Mouse (Mus musculus) intestine, embryonic 14.5 days (tissue): ENCODE data around the gene Scgn. TPM values are rescaled to one million over a fixed set of nuclear protein-coding genes. Genes with fewer than 3 reads are reported as not detected.

Experiments used
- ATAC-seq: fragments of 200-750 bp; cut with Nextera tagmentation; replicated peaks from 2 replicates; pipeline ENCODE4 v1.8.0; 2017; ENCODE audit warnings: low read depth, moderate number of reproducible peaks, moderate TSS enrichment, moderate library complexity; ENCODE audit not compliant: low FRiP score, low TSS enrichment
- DNase-seq: peaks from one replicate; pipeline ENCODE4 v3.0.0-alpha.2; 2018; ENCODE audit warnings: low spot score
- H3K27ac ChIP-seq: fragments of 300-500 bp; sonication (generic); 2 replicates; pipeline ENCODE4 v1.5.1; 2014; ENCODE audit warnings: low read depth, mild to moderate bottlenecking, control low read depth
- H3K27me3 ChIP-seq: fragments of 300-500 bp; sonication (generic); replicated peaks from 2 replicates; pipeline ENCODE4 v1.6.1; 2014; ENCODE audit warnings: low read length, control low read depth; ENCODE audit not compliant: control insufficient read depth, insufficient read depth
- H3K36me3 ChIP-seq: fragments of 300-500 bp; sonication (generic); 2 replicates; pipeline ENCODE4 v1.6.1; 2014; ENCODE audit warnings: low read length, control low read depth; ENCODE audit not compliant: control insufficient read depth, insufficient read depth
- H3K4me1 ChIP-seq: fragments of 300-500 bp; sonication (generic); replicated peaks from 2 replicates; pipeline ENCODE4 v1.6.1; 2014; ENCODE audit warnings: low read length, control low read depth, mixed read lengths; ENCODE audit not compliant: control insufficient read depth, insufficient read depth
- H3K4me2 ChIP-seq: fragments of 300-500 bp; sonication (generic); 2 replicates; pipeline ENCODE4 v1.6.1; 2014; ENCODE audit warnings: low read length
- H3K4me3 ChIP-seq: fragments of 300-500 bp; sonication (generic); 2 replicates; pipeline ENCODE4 v1.5.1; 2014; ENCODE audit warnings: low read depth, low read length, control low read depth, mixed read lengths
- H3K9ac ChIP-seq: fragments of 300-500 bp; sonication (generic); 2 replicates; pipeline ENCODE4 v1.6.1; 2014; ENCODE audit warnings: mild to moderate bottlenecking, low read length
- H3K9me3 ChIP-seq: fragments of 300-500 bp; sonication (generic); 2 replicates; pipeline ENCODE4 v1.6.1; 2016; ENCODE audit warnings: low read length, control low read depth; ENCODE audit not compliant: control insufficient read depth
- WGBS: fragments of 180-500 bp; shearing (Covaris S2); extraction: QIAGEN DNeasy Blood & Tissue Kit; methylation state at CpG from one replicate; pipeline ENCODE4 v1.1.7; 2014; 5-methylcytosine and 5-hydroxymethylcytosine counted together
- polyA plus RNA-seq: library from polyadenylated mRNA; unstranded; fragments of >200 nt; fragmentation: Nextera tagmentation; extraction: Ambion mirVana; gene quantifications from 2 replicates; pipeline ENCODE4 v1.2.1, GENCODE M21; 2014

The Scgn gene
- polyA plus RNA-seq, 1 experiment from 2014 or later, result 4.5 TPM

DNA sequence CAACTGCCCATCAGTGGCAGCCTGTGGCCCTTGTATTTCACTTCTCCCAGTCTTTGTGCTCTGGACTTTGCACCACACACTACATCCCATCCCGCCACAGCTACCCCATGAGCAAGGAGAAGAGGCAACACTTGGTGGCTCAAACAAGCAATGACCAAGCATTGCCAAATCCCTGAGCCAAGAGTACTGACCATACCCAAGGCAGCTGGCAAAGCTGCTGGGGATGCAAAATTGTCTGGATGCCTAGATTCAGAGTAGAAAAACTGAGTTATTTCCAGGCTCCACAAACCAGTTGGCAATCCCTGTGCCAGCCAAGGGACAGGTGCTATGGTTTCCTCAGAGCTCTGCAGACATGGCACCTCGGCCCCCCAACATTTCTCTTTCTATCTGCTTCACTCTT lies 10.1 kb upstream of the Scgn start:
- H3K4me2 ChIP-seq, result no peak overlapping the region
- no peaks in the 10 kb centered on the region for H3K36me3 ChIP-seq
- no peak for DNase-seq
- H3K4me1 ChIP-seq, result no peaks in the 10 kb centered on the region
- 79% methylated on average over 2 of the region's 2 CpGs for WGBS
- ATAC-seq, result no peak
- H3K9me3 ChIP-seq, result no peaks in the 10 kb centered on the region
- H3K27me3 ChIP-seq, result no peaks in the 10 kb centered on the region
- H3K9ac ChIP-seq, result no peak overlapping the region
- H3K27ac ChIP-seq, result no peak overlapping the region
- no peak overlapping the region for H3K4me3 ChIP-seq

DNA sequence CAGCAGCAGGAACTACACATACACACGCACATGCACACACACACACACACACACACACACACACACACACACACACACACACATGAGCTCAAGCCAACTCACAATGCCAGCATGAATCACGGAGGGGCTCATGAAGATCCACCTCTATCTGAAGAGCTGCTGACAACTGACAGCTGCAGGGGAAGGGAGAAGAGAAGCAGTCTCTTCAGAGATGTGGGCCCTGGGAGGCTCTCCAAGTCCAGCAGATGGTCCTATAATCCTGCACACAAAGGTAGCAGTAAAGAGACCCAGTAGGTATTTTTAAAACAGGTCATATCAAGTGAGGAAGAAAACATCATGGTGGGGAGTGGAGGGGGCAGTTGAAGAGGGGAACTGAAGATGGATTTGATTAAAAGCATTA lies 7.8 kb upstream of the Scgn start:
- Histone ChIP-seq H3K4me3 (no peak overlapping the region), H3K36me3 (no peaks in the 10 kb centered on the region), H3K9ac (no peak overlapping the region), H3K27me3 (peaks cover 3% of the 10 kb centered on the region; the same call in 1 of the 2 replicates), H3K4me2 (no peak overlapping the region), H3K27ac (no peak overlapping the region), H3K9me3 (no peaks in the 10 kb centered on the region), H3K4me1 (no peaks in the 10 kb centered on the region)
- WGBS, result 72% methylated on average over 2 of the region's 2 CpGs
- DNase-seq, result no peak
- no peak for ATAC-seq

GRCm38 (mm10) chr13:23994756-23995155 lies 3.7 kb upstream of the Scgn start:
- Histone ChIP-seq H3K9me3 (no peaks in the 10 kb centered on the region), H3K27me3 (peaks cover 28% of the 10 kb centered on the region), H3K9ac (no peak overlapping the region), H3K27ac (no peak overlapping the region), H3K4me2 (no peak overlapping the region), H3K4me3 (no peak overlapping the region), H3K4me1 (no peaks in the 10 kb centered on the region), H3K36me3 (no peaks in the 10 kb centered on the region)
- DNase-seq, result no peak
- WGBS, result 73% methylated on average over 3 of the region's 3 CpGs
- ATAC-seq, result no peak

DNA sequence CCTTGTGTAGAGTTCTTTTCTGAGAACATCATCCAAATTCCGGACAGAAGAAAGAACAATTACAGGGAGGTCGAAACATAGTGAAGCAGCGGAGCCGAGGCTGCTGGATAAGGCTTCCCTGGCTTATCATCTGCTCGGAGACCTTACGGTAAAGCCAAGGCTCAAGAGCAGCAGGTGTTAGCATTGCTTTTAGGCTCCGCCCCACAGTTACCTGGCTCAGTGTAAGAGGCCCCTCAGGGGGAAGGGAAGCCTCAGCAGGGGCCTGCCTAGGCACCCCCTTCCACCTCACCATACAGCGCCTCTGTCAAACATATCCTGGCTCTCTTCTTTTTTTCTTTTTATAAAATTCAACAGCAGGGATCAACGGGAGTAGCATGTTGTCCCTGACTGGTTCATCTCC lies 3.0 kb upstream of the Scgn start:
- DNase-seq (no peak), ATAC-seq (no peak)
- no peak overlapping the region for H3K4me3 ChIP-seq
- no peak overlapping the region for H3K9ac ChIP-seq
- H3K9me3 ChIP-seq, result no peaks in the 10 kb centered on the region
- H3K27me3 ChIP-seq, result peaks cover 28% of the 10 kb centered on the region
- no peaks in the 10 kb centered on the region for H3K4me1 ChIP-seq
- no peak overlapping the region for H3K27ac ChIP-seq
- no peaks in the 10 kb centered on the region for H3K36me3 ChIP-seq
- WGBS, result 13% methylated on average over 9 of the region's 9 CpGs
- H3K4me2 ChIP-seq, result no peak overlapping the region

DNA sequence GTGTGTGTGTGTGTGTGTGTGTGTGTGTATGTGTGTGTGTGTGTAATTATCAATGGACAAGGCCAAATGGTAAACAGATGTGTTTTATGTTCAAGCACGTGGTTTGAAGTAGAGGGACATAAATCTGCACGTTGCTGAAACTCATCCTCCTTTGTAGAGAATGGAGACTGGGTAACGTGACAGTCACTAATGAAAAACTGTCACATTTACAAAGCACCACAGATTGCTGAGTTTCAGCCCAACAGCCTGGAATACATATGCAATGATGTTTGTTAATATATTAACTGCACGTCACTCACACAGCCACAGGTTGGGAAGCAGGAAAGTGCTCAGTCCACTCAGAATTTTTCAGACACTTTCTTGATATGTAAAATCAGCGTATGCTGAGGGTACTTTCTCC lies 563 bp downstream of the Scgn start:
- peaks cover 28% of the 10 kb centered on the region for H3K27me3 ChIP-seq
- no peaks in the 10 kb centered on the region for H3K36me3 ChIP-seq
- H3K9me3 ChIP-seq, result no peaks in the 10 kb centered on the region
- no peak for ATAC-seq
- no peak for DNase-seq
- 45% methylated on average over 5 of the region's 5 CpGs for WGBS
- H3K4me3 ChIP-seq, result no peak overlapping the region
- H3K4me1 ChIP-seq, result no peaks in the 10 kb centered on the region
- no peak overlapping the region for H3K4me2 ChIP-seq
- no peak overlapping the region for H3K27ac ChIP-seq
- no peak overlapping the region for H3K9ac ChIP-seq

DNA sequence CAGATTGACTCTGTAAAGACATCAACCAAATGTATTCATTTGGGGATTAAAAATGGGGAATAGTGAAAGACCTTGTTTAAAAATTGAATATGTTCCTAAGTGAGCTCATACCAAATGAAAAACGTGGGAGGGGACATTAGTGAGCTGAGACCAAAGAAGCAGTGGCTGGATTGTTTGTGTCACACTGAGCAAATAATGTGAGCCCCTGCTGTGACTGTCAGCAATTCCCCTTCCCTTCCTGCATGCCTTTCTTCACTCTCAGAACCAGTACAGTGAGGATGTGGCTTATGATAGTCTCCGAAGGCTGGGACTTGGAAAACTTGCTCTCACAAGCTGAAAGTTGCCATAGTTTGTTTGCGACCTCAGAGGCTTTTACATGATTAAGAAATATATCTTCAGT lies 5.9 kb downstream of the Scgn start:
- no peaks in the 10 kb centered on the region for H3K4me1 ChIP-seq
- DNase-seq (no peak), ATAC-seq (no peak)
- WGBS, result 55% methylated on average over 3 of the region's 3 CpGs
- H3K9me3 ChIP-seq, result no peaks in the 10 kb centered on the region
- H3K27me3 ChIP-seq, result no peaks in the 10 kb centered on the region
- H3K9ac ChIP-seq, result no peak overlapping the region
- H3K4me2 ChIP-seq, result no peak overlapping the region
- no peaks in the 10 kb centered on the region for H3K36me3 ChIP-seq
- H3K27ac ChIP-seq, result no peak overlapping the region
- no peak overlapping the region for H3K4me3 ChIP-seq

DNA sequence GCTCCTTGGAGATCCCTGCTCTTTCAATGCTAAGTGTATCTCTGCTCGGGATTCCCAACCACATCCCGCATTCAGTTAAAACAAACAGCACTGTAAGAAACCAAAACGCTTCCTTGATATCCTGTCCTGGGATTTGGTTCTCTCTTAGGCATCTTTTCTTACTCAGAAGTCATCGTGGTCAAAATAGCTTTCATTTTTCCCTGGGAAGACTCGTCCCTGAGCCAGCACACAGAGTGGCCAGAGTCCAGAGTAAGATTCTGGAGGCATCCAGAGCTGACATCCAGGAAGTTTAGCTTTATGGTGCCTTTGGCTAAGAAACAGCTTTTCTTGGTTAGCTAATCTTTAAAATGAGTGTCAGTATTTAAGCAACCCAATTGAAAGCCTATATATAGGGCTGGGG lies 18.7 kb downstream of the Scgn start:
- Histone ChIP-seq H3K36me3 (no peaks in the 10 kb centered on the region), H3K9me3 (no peaks in the 10 kb centered on the region), H3K9ac (no peak overlapping the region), H3K27me3 (no peaks in the 10 kb centered on the region), H3K27ac (no peak overlapping the region), H3K4me2 (no peak overlapping the region), H3K4me3 (no peak overlapping the region), H3K4me1 (no peaks in the 10 kb centered on the region)
- WGBS, result 51% methylated on average over 5 of the region's 5 CpGs
- DNase-seq (no peak), ATAC-seq (no peak)

DNA sequence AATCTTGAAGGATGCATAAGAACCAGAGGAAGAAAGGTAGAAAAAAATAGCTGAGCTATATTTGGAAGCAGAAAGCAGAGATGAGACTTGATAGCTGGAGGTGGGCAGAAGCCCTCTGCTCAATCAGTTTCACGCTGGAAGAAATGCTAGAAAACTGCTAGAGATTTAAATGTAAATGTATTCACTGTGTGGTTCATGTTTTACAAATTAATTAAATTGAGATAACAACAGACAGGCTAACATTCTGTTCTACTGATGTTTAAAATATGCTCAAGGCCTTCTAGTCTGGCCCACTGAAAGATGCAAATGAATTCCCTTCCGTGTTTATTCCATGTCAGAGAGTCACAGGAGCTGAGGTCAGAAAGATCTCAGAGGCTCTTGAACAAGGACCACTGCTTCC lies 19.1 kb downstream of the Scgn start:
- no peak for ATAC-seq
- no peak overlapping the region for H3K4me3 ChIP-seq
- WGBS, result 61% methylated on average over 2 of the region's 2 CpGs
- no peaks in the 10 kb centered on the region for H3K36me3 ChIP-seq
- no peak overlapping the region for H3K9ac ChIP-seq
- no peak overlapping the region for H3K27ac ChIP-seq
- H3K9me3 ChIP-seq, result no peaks in the 10 kb centered on the region
- no peaks in the 10 kb centered on the region for H3K27me3 ChIP-seq
- DNase-seq, result no peak
- H3K4me1 ChIP-seq, result no peaks in the 10 kb centered on the region
- no peak overlapping the region for H3K4me2 ChIP-seq

GRCm38 (mm10) chr13:23964909-23965308 lies 26.1 kb downstream of the Scgn start:
- Histone ChIP-seq H3K4me3 (no peak overlapping the region), H3K27me3 (no peaks in the 10 kb centered on the region), H3K9me3 (no peaks in the 10 kb centered on the region), H3K27ac (no peak overlapping the region), H3K36me3 (no peaks in the 10 kb centered on the region), H3K9ac (no peak overlapping the region), H3K4me2 (no peak overlapping the region), H3K4me1 (no peaks in the 10 kb centered on the region)
- no peak for DNase-seq
- 90% methylated on average over 2 of the region's 2 CpGs for WGBS
- ATAC-seq, result no peak
